Mouse (Mus musculus) gastrocnemius, postnatal 14 days (tissue): ENCODE measurements at regions not wholly inside any gene's neighbourhood (a gene's known extent, or its start where the extent isn't known, plus 50 kb on each side); places are given as distances from the start of the nearest gene placed in this dataset.
"Not testable (repeated sequence)": the region's sequence is repeated elsewhere in the genome, so short reads cannot be mapped to it uniquely, and the experiment has no call there.

ENCODE experiments used
- DNase-seq: peaks from one replicate; pipeline ENCODE4 v3.0.0; 2021; ENCODE audit warnings: mixed read lengths
- intact Hi-C: fragments of 180-260 bp; cut with DNase I; formaldehyde crosslinking; loops from one replicate; pipeline ENCODE4 v1.15.1; 2025; ENCODE audit warnings: low total_unique reads

GRCm38 (mm10) chr7:113010150-113010549 is 56.4 kb downstream of the Rassf10 start:
- no peak for DNase-seq
- intact Hi-C loops, result no loop called here

GRCm38 (mm10) chr7:113017092-113017755 is 63.5 kb downstream of the Rassf10 start:
- DNase-seq, result no peak
- intact Hi-C loops, result no loop called here

GRCm38 (mm10) chr7:113021412-113021811 is 67.7 kb downstream of the Rassf10 start:
- DNase-seq, result no peak
- intact Hi-C loops, result no loop called here

GRCm38 (mm10) chr7:113022516-113022915 is 68.8 kb downstream of the Rassf10 start:
- intact Hi-C loops, result no loop called here
- no peak for DNase-seq

GRCm38 (mm10) chr7:113025758-113026157 is 72.0 kb downstream of the Rassf10 start:
- no peak for DNase-seq
- intact Hi-C loops, result no loop called here

- no peak for DNase-seq
- intact Hi-C loops, result no loop called here
These were observed 72.7 kb downstream of the Rassf10 start for GRCm38 (mm10) chr7:113026290-113027075.

- DNase-seq, result no peak
- intact Hi-C loops, result no loop called here
These were observed 73.5 kb downstream of the Rassf10 start for GRCm38 (mm10) chr7:113027125-113027801.

- DNase-seq, result no peak
- intact Hi-C loops, result no loop called here
These were observed 76.4 kb downstream of the Rassf10 start for GRCm38 (mm10) chr7:113030053-113030752.

GRCm38 (mm10) chr7:113035751-113036150 is 82.0 kb downstream of the Rassf10 start:
- DNase-seq, result no peak
- intact Hi-C loops, result no loop called here

- intact Hi-C loops, result no loop called here
- no peak for DNase-seq
These were observed 84.3 kb downstream of the Rassf10 start for GRCm38 (mm10) chr7:113037825-113038613.

- intact Hi-C loops, result no loop called here
- no peak for DNase-seq
These were observed 85.3 kb downstream of the Rassf10 start for GRCm38 (mm10) chr7:113038906-113039671.

GRCm38 (mm10) chr7:113045613-113046159 is 91.9 kb downstream of the Rassf10 start:
- DNase-seq, intact Hi-C loops: not testable (repeated sequence)

- intact Hi-C loops, result no loop called here
These were observed 92.6 kb downstream of the Rassf10 start for GRCm38 (mm10) chr7:113046406-113046805.

GRCm38 (mm10) chr7:113047583-113047982 is 93.8 kb downstream of the Rassf10 start:
- intact Hi-C loops, result no loop called here
- no peak for DNase-seq

More at GRCm38 (mm10) chr7:113046406-113046805, 92.6 kb downstream of the Rassf10 start:
- no peak for DNase-seq

GRCm38 (mm10) chr7:113048097-113048795 is 94.5 kb downstream of the Rassf10 start:
- intact Hi-C loops, result no loop called here
- DNase-seq, result peak; percentile 17

GRCm38 (mm10) chr7:113049440-113049839 is 95.7 kb downstream of the Rassf10 start:
- intact Hi-C loops, result no loop called here

GRCm38 (mm10) chr7:113052952-113053351 is 99.2 kb downstream of the Rassf10 start:
- no peak for DNase-seq
- intact Hi-C loops, result no loop called here

More at GRCm38 (mm10) chr7:113049440-113049839, 95.7 kb downstream of the Rassf10 start:
- no peak for DNase-seq
